Mouse (Mus musculus) neutrophil, adult 5-6 weeks (primary cell): ENCODE measurements around the gene Dld. TPM values are rescaled to one million over a fixed set of nuclear protein-coding genes. Genes with fewer than 3 reads are reported as not detected.

Experiments
- ATAC-seq: fragments of 151-379, 151-347 bp; 2 replicates; pipeline ENCODE4 v1.8.0; 2017; ENCODE audit warnings: mild to moderate bottlenecking, moderate TSS enrichment; ENCODE audit not compliant: insufficient number of reproducible peaks, poor library complexity, low FRiP score, severe bottlenecking; ENCODE audit errors: extremely low read depth
- total RNA-seq: library from RNA; stranded (forward); fragments of 200-1000 nt; gene quantifications from 2 replicates; pipeline ENCODE4 v1.2.3, GENCODE M21; 2017

The Dld gene
- total RNA-seq: 72.1 and 87.2 TPM in 2 replicates

GRCm38 (mm10) chr12:31350944-31351928, at the start of gene Dld:
Gene Dld, minus strand, starts transcription at chr12:31351453.
- peak; percentile 100 for ATAC-seq

- no peak for ATAC-seq
Measured at GRCm38 (mm10) chr12:31400821-31401220, 49.6 kb upstream of the Dld start.

- no peak for ATAC-seq
Measured at GRCm38 (mm10) chr12:31397709-31398108, 46.5 kb upstream of the Dld start.

GRCm38 (mm10) chr12:31395895-31396294, 44.6 kb upstream of the Dld start:
- ATAC-seq: no peak

GRCm38 (mm10) chr12:31391696-31392095, 40.4 kb upstream of the Dld start:
- no peak for ATAC-seq

GRCm38 (mm10) chr12:31390571-31390970, 39.3 kb upstream of the Dld start, which contains the start of gene Slc26a3:
Gene Slc26a3, plus strand, starts transcription at chr12:31390871.
- ATAC-seq: no peak

GRCm38 (mm10) chr12:31387303-31387702, 36.0 kb upstream of the Dld start:
- ATAC-seq: no peak

GRCm38 (mm10) chr12:31382451-31382850, 31.2 kb upstream of the Dld start:
- no peak for ATAC-seq

GRCm38 (mm10) chr12:31380878-31381277, 29.6 kb upstream of the Dld start:
- no peak for ATAC-seq

- no peak for ATAC-seq
Measured at GRCm38 (mm10) chr12:31377241-31377640, 26.0 kb upstream of the Dld start.

GRCm38 (mm10) chr12:31376326-31376950, 25.2 kb upstream of the Dld start:
- no peak for ATAC-seq

GRCm38 (mm10) chr12:31375283-31375615, 24.0 kb upstream of the Dld start:
- ATAC-seq: no peak

GRCm38 (mm10) chr12:31374603-31375282, 23.5 kb upstream of the Dld start:
- peak; percentile 65 for ATAC-seq

GRCm38 (mm10) chr12:31369656-31370055, 18.4 kb upstream of the Dld start:
- no peak for ATAC-seq

- no peak for ATAC-seq
Measured at GRCm38 (mm10) chr12:31369118-31369517, 17.9 kb upstream of the Dld start.

- ATAC-seq: no peak
Measured at GRCm38 (mm10) chr12:31367721-31368120, 16.5 kb upstream of the Dld start.

GRCm38 (mm10) chr12:31366428-31366827, 15.2 kb upstream of the Dld start:
- ATAC-seq: no peak

GRCm38 (mm10) chr12:31350191-31350943, 886 bp downstream of the Dld start:
- ATAC-seq: no peak

GRCm38 (mm10) chr12:31333261-31333660, 18.0 kb downstream of the Dld start:
- no peak for ATAC-seq
